9 mouse cellular contexts compared by ENCODE assay signal in the genomic region with DNA sequence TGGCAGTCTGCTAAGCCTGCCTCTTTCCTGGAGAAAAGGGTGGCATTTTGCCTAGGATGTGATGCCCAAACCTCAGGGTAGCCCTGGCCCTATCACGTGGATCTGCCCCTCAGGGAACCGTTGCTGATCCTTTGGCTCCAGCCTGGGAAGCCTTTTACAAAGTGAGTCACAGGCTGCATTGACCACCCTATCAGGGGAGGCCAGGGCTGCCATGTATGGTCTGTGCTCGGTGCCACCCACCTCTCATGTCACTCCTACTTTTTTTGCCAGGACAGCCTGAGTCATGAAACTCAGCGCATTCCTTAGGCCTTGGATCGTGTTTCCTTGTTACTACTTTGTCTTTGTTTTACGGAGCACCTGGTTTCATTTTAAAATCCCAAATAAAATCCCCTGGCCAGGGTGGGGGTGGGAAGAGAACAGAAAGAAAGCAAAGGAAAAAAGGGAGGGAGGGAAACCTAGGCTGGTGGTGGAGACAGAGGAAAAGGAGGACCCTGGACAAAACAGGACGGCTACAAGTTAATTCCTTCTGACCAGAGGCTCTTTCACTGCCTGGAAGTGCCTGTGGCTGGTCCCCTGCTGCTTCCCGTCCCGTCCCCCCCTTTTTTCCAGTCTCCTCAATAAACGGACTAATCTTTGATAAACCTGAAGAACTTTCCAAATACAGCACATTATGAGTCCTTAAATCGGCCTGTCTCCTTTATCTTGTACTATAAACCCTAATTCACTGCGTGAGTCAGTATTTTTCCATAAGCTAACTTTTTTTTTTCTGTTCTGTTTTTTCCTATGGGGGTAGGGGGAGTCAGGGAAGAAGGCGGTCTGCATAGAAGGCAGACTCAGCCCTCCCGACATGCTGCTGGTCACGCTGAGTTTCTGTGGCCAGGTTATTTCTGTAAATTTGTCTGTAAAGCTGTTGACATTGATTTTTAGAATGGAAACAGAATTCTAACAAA. TPM values are rescaled to one million over a fixed set of nuclear protein-coding genes. Genes with fewer than 3 reads are reported as not detected.
A peak's percentile ranks its signal among the peaks of the same experiment; 100 is the strongest.
DNase-seq lines count a peak whose midpoint lies in the region; ATAC-seq lines count a peak whose summit lies in the region.
"Had no signal": no experiment of that assay in that cellular context is flagged by ENCODE, and none has a peak within 500 bp of the region (broad histone marks: within the 10 kb centered on the region; RNA-seq: fewer than 3 reads in every experiment).

No protein-coding gene starts in this region.

- WGBS in midbrain, embryonic 12.5 days, result 9% methylated on average over 15 of the region's 15 CpGs

- no peaks in the 10 kb centered on the region for H3K36me3 ChIP-seq in midbrain, embryonic 12.5 days

- H3K9me3 ChIP-seq in midbrain, embryonic 12.5 days, result no peaks in the 10 kb centered on the region

- no peaks in the 10 kb centered on the region for H3K27me3 ChIP-seq in midbrain, embryonic 12.5 days

- H3K4me2 ChIP-seq in midbrain, embryonic 12.5 days (replicated peaks), result peak overlapping the region; percentile 58

- H3K4me3 ChIP-seq in midbrain, embryonic 12.5 days, result peak overlapping the region; percentile 40; the same call in 1 of the 2 replicates

- H3K9ac ChIP-seq in midbrain, embryonic 12.5 days (replicated peaks), result no peak overlapping the region

- peak; percentile 64 for ATAC-seq in cerebellum, adult (ENCODE audit: insufficient number of reproducible peaks, low FRiP score, low TSS enrichment)
- peak; percentile 57 for ATAC-seq in midbrain, embryonic 12.5 days (ENCODE audit: low FRiP score, low read depth)

- peak overlapping the region; percentile 50 for H3K27ac ChIP-seq in midbrain, embryonic 12.5 days (replicated peaks)

- DNase-seq in cerebellum, postnatal 4 days (ENCODE audit: low spot score in 2 of 2), result no peak
- peak; percentile 46 for DNase-seq in fat pad, adult 2 months (ENCODE audit: extremely low read depth, low read depth, low spot score)
- DNase-seq in heart, postnatal 10 days, result peak; percentile 60 to 63
- peak; percentile 8 to 48 for DNase-seq in kidney, postnatal 25 days
- no peak for DNase-seq in thymus, postnatal 0 days (ENCODE audit: low spot score)
- DNase-seq in thymus, postnatal 4 days, result no peak

- peaks cover 27% of the 10 kb centered on the region for H3K4me1 ChIP-seq in midbrain, embryonic 12.5 days

- intact Hi-C loops in heart, postnatal 10 days (cut with DNase I), result no loop called here

RNA-seq across cellular contexts. Expression of gene 1700011L22Rik, which starts 39.4 kb away (rescaled TPM):
- total RNA-seq in heart, postnatal 10 days (2021), result not detected
- not detected in 2 replicates for polyA plus RNA-seq in midbrain, embryonic 12.5 days (2016; fragmentation: Nextera tagmentation; extraction: Ambion mirVana)
- polyA plus RNA-seq in thymus, postnatal 0 days (2015; fragmentation: Nextera tagmentation; extraction: Ambion mirVana), result not detected in 2 replicates
- polyA plus RNA-seq: macrophage had no signal

Comparison
In these comparisons a context has a peak if more than half of its experiments do, and no peak if none do; other contexts are left out.
1. DNase-seq: peak in fat pad, adult 2 months (single experiment), heart, postnatal 10 days (2 of 2) and kidney, postnatal 25 days (2 of 2); none in cerebellum, postnatal 4 days (0 of 2), thymus, postnatal 0 days (single experiment) and thymus, postnatal 4 days (single experiment).